In genomic region chr3:89449541-89449940, GRCm38 (mm10) we compare ENCODE assay signal across 8 mouse cellular contexts. TPM values are rescaled to one million over a fixed set of nuclear protein-coding genes. Genes with fewer than 3 reads are reported as not detected.
A peak's percentile ranks its signal among the peaks of the same experiment; 100 is the strongest.
DNase-seq lines count a peak whose midpoint lies in the region; ATAC-seq lines count a peak whose summit lies in the region.

No protein-coding gene starts in this region.

- peaks cover 34% of the 10 kb centered on the region for H3K36me3 ChIP-seq in midbrain, embryonic 10.5 days

- intact Hi-C loops in left cerebral cortex, postnatal 25 days (cut with DNase I): loop anchor here (2.0 kb wide), 1 partner anchor 35 kb away; no protein-coding TSS in a partner anchor

- H3K9me3 ChIP-seq in midbrain, embryonic 10.5 days (replicated peaks): no peaks in the 10 kb centered on the region

- peak; percentile 79 for DNase-seq in 3T3-L1 (ENCODE audit: low read depth, low spot score)
- DNase-seq in adrenal gland, adult 18-20 months (ENCODE audit: low spot score in 2 of 2): peak; percentile 73 to 79
- DNase-seq in embryo, embryonic 11 days: peak; percentile 77
- DNase-seq in gastrocnemius, postnatal 25 days: peak; percentile 62
- DNase-seq in left cerebral cortex, postnatal 25 days (ENCODE audit: low spot score in 2 of 2): peak; percentile 60 to 76
- peak; percentile 64 for DNase-seq in midbrain, embryonic 10.5 days (ENCODE audit: low spot score)
- peak; percentile 70 for DNase-seq in spleen, adult 12 weeks (ENCODE audit: low spot score)

- no peaks in the 10 kb centered on the region for H3K27me3 ChIP-seq in midbrain, embryonic 10.5 days (ENCODE audit: low read depth, poor library complexity, severe bottlenecking)

- WGBS in midbrain, embryonic 10.5 days: 45% methylated on average over 7 of the region's 7 CpGs

- peaks cover 18% of the 10 kb centered on the region for H3K4me1 ChIP-seq in midbrain, embryonic 10.5 days

- peak overlapping the region; percentile 14; the same call in 1 of the 2 replicates for H3K4me3 ChIP-seq in midbrain, embryonic 10.5 days

- ATAC-seq in inflammation-experienced regulatory T-cells, adult 6 months: peak; percentile 50

- no peak overlapping the region for H3K27ac ChIP-seq in midbrain, embryonic 10.5 days (replicated peaks)

RNA-seq across cellular contexts. Expression of gene Pmvk, which starts 4.8 kb away (rescaled TPM):
- 10 to 100 TPM; 31.4 to 77.1 TPM for total RNA-seq in adrenal gland, adult 18-20 months (2021)
- total RNA-seq in gastrocnemius, postnatal 25 days (2021): 1 to 10 TPM; 5.3 to 7.4 TPM
- polyA plus RNA-seq in inflammation-experienced regulatory T-cells, adult 6 months (2017; shearing (Covaris generic)): 10 to 100 TPM; 34.8 to 40.5 (median 39.0) TPM
- 10 to 100 TPM; 31.0 to 33.1 TPM for total RNA-seq in left cerebral cortex, postnatal 25 days (2021)
- 79.0 and 79.2 TPM in 2 replicates for polyA plus RNA-seq in midbrain, embryonic 10.5 days (2016; fragmentation: Nextera tagmentation; extraction: Ambion mirVana)

RNA-seq across cellular contexts. Expression of gene Pbxip1, which starts 13.0 kb away (rescaled TPM):
- 10 to 100 TPM; 53.2 to 57.8 TPM for total RNA-seq in adrenal gland, adult 18-20 months (2021)
- total RNA-seq in gastrocnemius, postnatal 25 days (2021): 100 to 1,000 TPM; 179 to 196 TPM
- 10 to 100 TPM; 41.1 to 46.1 (median 42.2) TPM for polyA plus RNA-seq in inflammation-experienced regulatory T-cells, adult 6 months (2017; shearing (Covaris generic))
- 10 to 100 TPM; 37.5 to 38.6 TPM for total RNA-seq in left cerebral cortex, postnatal 25 days (2021)
- polyA plus RNA-seq in midbrain, embryonic 10.5 days (2016; fragmentation: Nextera tagmentation; extraction: Ambion mirVana): 18.6 and 19.9 TPM in 2 replicates

RNA-seq across cellular contexts. Expression of gene Pygo2, which starts 19.5 kb away (rescaled TPM):
- 10 to 100 TPM; 40.7 to 40.9 TPM for total RNA-seq in adrenal gland, adult 18-20 months (2021)
- total RNA-seq in gastrocnemius, postnatal 25 days (2021): 10 to 100 TPM in 1 of 2 experiments, 1 to 10 TPM in 1; 9.2 to 11.1 TPM
- 1 to 10 TPM; 9.0 to 9.6 (median 9.5) TPM for polyA plus RNA-seq in inflammation-experienced regulatory T-cells, adult 6 months (2017; shearing (Covaris generic))
- 10 to 100 TPM; 51.6 to 60.2 TPM for total RNA-seq in left cerebral cortex, postnatal 25 days (2021)
- polyA plus RNA-seq in midbrain, embryonic 10.5 days (2016; fragmentation: Nextera tagmentation; extraction: Ambion mirVana): 41.9 and 43.3 TPM in 2 replicates

RNA-seq across cellular contexts. Expression of gene Shc1, which starts 31.3 kb away (rescaled TPM):
- 10 to 100 TPM; 75.5 to 87.1 TPM for total RNA-seq in adrenal gland, adult 18-20 months (2021)
- total RNA-seq in gastrocnemius, postnatal 25 days (2021): 10 to 100 TPM; 21.1 to 23.8 TPM
- polyA plus RNA-seq in inflammation-experienced regulatory T-cells, adult 6 months (2017; shearing (Covaris generic)): 10 to 100 TPM; 31.2 to 34.1 (median 33.7) TPM
- 10 to 100 TPM; 10.7 to 14.6 TPM for total RNA-seq in left cerebral cortex, postnatal 25 days (2021)
- polyA plus RNA-seq in midbrain, embryonic 10.5 days (2016; fragmentation: Nextera tagmentation; extraction: Ambion mirVana): 51.8 TPM in 2 replicates

RNA-seq across cellular contexts. Expression of gene Cks1b, which starts 31.4 kb away (rescaled TPM):
- total RNA-seq in adrenal gland, adult 18-20 months (2021): 10 to 100 TPM; 14.3 to 19.6 TPM
- total RNA-seq in gastrocnemius, postnatal 25 days (2021): 1 to 10 TPM; 3.1 to 3.4 TPM
- polyA plus RNA-seq in inflammation-experienced regulatory T-cells, adult 6 months (2017; shearing (Covaris generic)): 100 to 1,000 TPM in 1 of 3 experiments, 10 to 100 TPM in 2; 23.3 to 176 (median 34.8) TPM
- total RNA-seq in left cerebral cortex, postnatal 25 days (2021): 1 to 10 TPM; 1.9 to 3.1 TPM
- 540 and 645 TPM in 2 replicates for polyA plus RNA-seq in midbrain, embryonic 10.5 days (2016; fragmentation: Nextera tagmentation; extraction: Ambion mirVana)
